Mouse (Mus musculus) CD4-positive helper T cell, adult 2 months (primary cell): ENCODE measurements around the gene Eef1akmt1.

ENCODE experiments used
- DNase-seq: peaks from one replicate; pipeline ENCODE4 v3.0.0-alpha.2; 2012; ENCODE audit warnings: low read depth, missing footprints, low spot score

Gene Eef1akmt1

GRCm38 (mm10) chr14:57524671-57525387 is 46.6 kb downstream of the Eef1akmt1 start, which contains the start of gene Il17d:
TSS of gene Il17d (plus strand) at chr14:57524777.
- DNase-seq: peak; percentile 42

GRCm38 (mm10) chr14:57523762-57524161 is 47.6 kb downstream of the Eef1akmt1 start:
- DNase-seq: no peak

GRCm38 (mm10) chr14:57517001-57517400 is 54.4 kb downstream of the Eef1akmt1 start:
- no peak for DNase-seq

GRCm38 (mm10) chr14:57515156-57515762 is 56.2 kb downstream of the Eef1akmt1 start:
- no peak for DNase-seq

- no peak for DNase-seq
Observed at GRCm38 (mm10) chr14:57509554-57509953, 61.9 kb downstream of the Eef1akmt1 start.

GRCm38 (mm10) chr14:57503729-57504128 is 67.7 kb downstream of the Eef1akmt1 start:
- no peak for DNase-seq
